Mouse (Mus musculus) embryonic fibroblast, embryonic 13.5 days (primary cell): ENCODE results near the gene Myh9. TPM values are rescaled to one million over a fixed set of nuclear protein-coding genes. Genes with fewer than 3 reads are reported as not detected.

Source experiments
- H3K27ac ChIP-seq: 2 replicates; pipeline ENCODE4 v1.5.1; 2012; ENCODE audit warnings: low read length, control low read depth, inconsistent platforms; ENCODE audit not compliant: insufficient read depth
- H3K4me1 ChIP-seq: 2 replicates; pipeline ENCODE4 v1.6.1; 2011; ENCODE audit warnings: low read length; ENCODE audit not compliant: control insufficient read depth, insufficient read depth
- H3K4me3 ChIP-seq: 2 replicates; pipeline ENCODE4 v1.5.1; 2011; ENCODE audit warnings: mild to moderate bottlenecking, control low read depth, low read length; ENCODE audit not compliant: insufficient read depth
- CTCF ChIP-seq: IDR thresholded peaks from 2 replicates; pipeline ENCODE4 v1.5.1; 2011; ENCODE audit warnings: mild to moderate bottlenecking, control low read depth, low read length, moderate library complexity, borderline replicate concordance; ENCODE audit not compliant: insufficient read depth
- POLR2A ChIP-seq: IDR thresholded peaks from 2 replicates; pipeline ENCODE4 v1.6.1; 2011; ENCODE audit warnings: low read depth, mild to moderate bottlenecking, control low read depth, low read length, moderate library complexity
- polyA plus RNA-seq: library from polyadenylated mRNA; stranded (reverse); fragments of >200 nt; gene quantifications from 2 replicates; pipeline ENCODE4 v1.2.4, GENCODE M21; 2011; ENCODE audit warnings: low read depth; ENCODE audit not compliant: missing spikeins, insufficient read length

Myh9 gene
- polyA plus RNA-seq, 1 experiment = 718 TPM

GRCm38 (mm10) chr15:77782449-77783014, 59.4 kb downstream of the Myh9 start:
- TF ChIP-seq POLR2A = no peak
- peak; percentile 35; the same call in 1 of the 2 replicates for TF ChIP-seq CTCF
- Histone ChIP-seq H3K27ac (no peak overlapping the region), H3K4me1 (peaks cover 7% of the 10 kb centered on the region; the same call in 1 of the 2 replicates), H3K4me3 (no peak overlapping the region)

GRCm38 (mm10) chr15:77775186-77775963, 66.6 kb downstream of the Myh9 start:
- peak; percentile 96 for TF ChIP-seq CTCF
- no peak for TF ChIP-seq POLR2A
- H3K4me1 ChIP-seq = peaks cover 3% of the 10 kb centered on the region; the same call in 1 of the 2 replicates

GRCm38 (mm10) chr15:77774303-77774702, 67.7 kb downstream of the Myh9 start:
- no peak for TF ChIP-seq CTCF
- TF ChIP-seq POLR2A = no peak
- Histone ChIP-seq H3K27ac (no peak overlapping the region), H3K4me1 (peaks cover 3% of the 10 kb centered on the region; the same call in 1 of the 2 replicates), H3K4me3 (no peak overlapping the region)

More at GRCm38 (mm10) chr15:77775186-77775963, 66.6 kb downstream of the Myh9 start:
- Histone ChIP-seq H3K27ac (no peak overlapping the region), H3K4me3 (no peak overlapping the region)

- H3K4me1 ChIP-seq = peaks cover 3% of the 10 kb centered on the region; the same call in 1 of the 2 replicates
- H3K27ac ChIP-seq = no peak overlapping the region
- H3K4me3 ChIP-seq = no peak overlapping the region
- TF ChIP-seq CTCF = 0 out of 2 replicates have a peak, but pooled peaks have one; percentile 1
- TF ChIP-seq POLR2A = no peak
These were observed 68.7 kb downstream of the Myh9 start for GRCm38 (mm10) chr15:77773099-77773915.

GRCm38 (mm10) chr15:77770942-77771341, 71.0 kb downstream of the Myh9 start:
- H3K27ac ChIP-seq = no peak overlapping the region
- no peaks in the 10 kb centered on the region for H3K4me1 ChIP-seq
- TF ChIP-seq POLR2A = no peak
- TF ChIP-seq CTCF = no peak
- H3K4me3 ChIP-seq = no peak overlapping the region

GRCm38 (mm10) chr15:77770341-77770740, 71.6 kb downstream of the Myh9 start:
- no peak for TF ChIP-seq CTCF
- no peak for TF ChIP-seq POLR2A
- Histone ChIP-seq H3K4me3 (no peak overlapping the region), H3K27ac (no peak overlapping the region), H3K4me1 (no peaks in the 10 kb centered on the region)

GRCm38 (mm10) chr15:77766981-77767380, 75.0 kb downstream of the Myh9 start:
- Histone ChIP-seq H3K4me1 (no peaks in the 10 kb centered on the region), H3K4me3 (no peak overlapping the region), H3K27ac (no peak overlapping the region)
- TF ChIP-seq CTCF (no peak), POLR2A (no peak)

- Histone ChIP-seq H3K4me3 (no peak overlapping the region), H3K27ac (no peak overlapping the region), H3K4me1 (no peaks in the 10 kb centered on the region)
- no peak for TF ChIP-seq POLR2A
- no peak for TF ChIP-seq CTCF
These were observed 76.4 kb downstream of the Myh9 start for GRCm38 (mm10) chr15:77765484-77766093.

GRCm38 (mm10) chr15:77764391-77765006, 77.5 kb downstream of the Myh9 start:
- Histone ChIP-seq H3K4me1 (no peaks in the 10 kb centered on the region), H3K4me3 (no peak overlapping the region), H3K27ac (no peak overlapping the region)
- TF ChIP-seq POLR2A (no peak), CTCF (no peak)
